ENCODE assay signal across 9 mouse cellular contexts in the genomic region with DNA sequence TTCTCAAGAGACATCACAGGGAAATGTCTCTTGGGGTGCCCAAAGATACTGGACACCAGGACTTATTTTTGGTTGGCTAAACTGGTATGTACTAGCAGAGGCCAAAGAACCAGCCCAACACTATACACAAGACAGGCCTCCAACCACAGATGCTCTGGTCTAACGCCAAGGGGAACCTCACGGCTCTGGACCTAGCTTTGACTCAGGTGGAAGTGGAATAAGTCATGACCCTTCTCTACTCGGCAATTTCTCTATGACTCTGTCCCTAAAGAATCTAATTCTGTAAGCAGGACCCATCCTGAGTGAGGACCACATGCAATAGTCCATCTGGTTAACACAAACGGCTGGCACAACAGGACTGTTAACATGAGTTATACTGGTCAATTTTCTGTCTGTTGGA. TPM values are rescaled to one million over a fixed set of nuclear protein-coding genes. Genes with fewer than 3 reads are reported as not detected.
A peak's percentile ranks its signal among the peaks of the same experiment; 100 is the strongest.
DNase-seq lines count a peak whose midpoint lies in the region; ATAC-seq and TF ChIP-seq lines count a peak whose summit lies in the region.
"Had no signal": no experiment of that assay in that cellular context is flagged by ENCODE, and none has a peak within 500 bp of the region (broad histone marks: within the 10 kb centered on the region; RNA-seq: fewer than 3 reads in every experiment).

No protein-coding gene starts in this region.

- H3ac ChIP-seq in myocyte (ENCODE audit: control insufficient read depth, insufficient read length), result no peak overlapping the region

- no peak for ATAC-seq in kidney, embryonic 15.5 days (replicated peaks; ENCODE audit: low FRiP score)
- no peak for ATAC-seq in intestine, embryonic 15.5 days

- H3K36me3 ChIP-seq in kidney, embryonic 15.5 days, result peaks cover 35% of the 10 kb centered on the region
- H3K36me3 ChIP-seq in embryonic facial prominence, embryonic 10.5 days (replicated peaks), result peaks cover 41% of the 10 kb centered on the region
- H3K36me3 ChIP-seq in intestine, embryonic 15.5 days, result peaks cover 9% of the 10 kb centered on the region
- H3K36me3 ChIP-seq in myocyte (ENCODE audit: control insufficient read depth, insufficient read depth), result peaks cover 33% of the 10 kb centered on the region

- TF ChIP-seq POLR2A in myocyte (IDR thresholded peaks at IDR 0.05; ENCODE audit: insufficient read length, low read depth), result no peak

- H3K9ac ChIP-seq in kidney, embryonic 15.5 days, result no peak overlapping the region
- H3K9ac ChIP-seq in intestine, embryonic 15.5 days, result no peak overlapping the region

- H3K4me2 ChIP-seq in kidney, embryonic 15.5 days, result peak overlapping the region; percentile 88
- peak overlapping the region; percentile 81 for H3K4me2 ChIP-seq in intestine, embryonic 15.5 days (replicated peaks)
- peak overlapping the region; percentile 97 for H3K4me2 ChIP-seq in myocyte (ENCODE audit: low read depth)

- H3K27ac ChIP-seq in kidney, embryonic 15.5 days, result no peak overlapping the region
- no peak overlapping the region for H3K27ac ChIP-seq in embryonic facial prominence, embryonic 10.5 days (replicated peaks)
- H3K27ac ChIP-seq in intestine, embryonic 15.5 days, result no peak overlapping the region

- 62% methylated on average over 4 of the region's 4 CpGs for WGBS in kidney, embryonic 15.5 days
- 79% methylated on average over 4 of the region's 4 CpGs for WGBS in embryonic facial prominence, embryonic 10.5 days
- 65% methylated on average over 4 of the region's 4 CpGs for WGBS in intestine, embryonic 15.5 days

- DNase-seq in kidney, postnatal 36 days, result no peak
- DNase-seq in embryonic facial prominence, embryonic 10.5 days (ENCODE audit: low spot score), result no peak
- no peak for DNase-seq in adrenal gland, postnatal 10 days
- no peak for DNase-seq in frontal cortex, postnatal 14 days (ENCODE audit: low spot score in 2 of 2)
- DNase-seq in gastrocnemius, adult 18-20 months (ENCODE audit: low spot score), result no peak
- DNase-seq: layer of hippocampus, postnatal 36 days had no signal

- peaks cover 68% of the 10 kb centered on the region for H3K79me2 ChIP-seq in myocyte (ENCODE audit: control insufficient read depth, insufficient read depth)

- H3K4me3 ChIP-seq in kidney, embryonic 15.5 days (replicated peaks), result peak overlapping the region; percentile 75
- peak overlapping the region; percentile 98 for H3K4me3 ChIP-seq in embryonic facial prominence, embryonic 10.5 days
- H3K4me3 ChIP-seq in intestine, embryonic 15.5 days (replicated peaks), result peak overlapping the region; percentile 87; the same call in 1 of the 2 replicates
- peak overlapping the region; percentile 95 for H3K4me3 ChIP-seq in myocyte

- H3K27me3 ChIP-seq in kidney, embryonic 15.5 days, result no peaks in the 10 kb centered on the region
- H3K27me3 ChIP-seq in embryonic facial prominence, embryonic 10.5 days (replicated peaks; ENCODE audit: low read depth, poor library complexity, severe bottlenecking), result no peaks in the 10 kb centered on the region
- H3K27me3 ChIP-seq in intestine, embryonic 15.5 days (replicated peaks), result no peaks in the 10 kb centered on the region
- no peaks in the 10 kb centered on the region for H3K27me3 ChIP-seq in myocyte (ENCODE audit: control insufficient read depth, insufficient read depth, insufficient read length)

- H3K4me1 ChIP-seq in kidney, embryonic 15.5 days, result peaks cover 35% of the 10 kb centered on the region
- peaks cover 25% of the 10 kb centered on the region for H3K4me1 ChIP-seq in embryonic facial prominence, embryonic 10.5 days
- H3K4me1 ChIP-seq in intestine, embryonic 15.5 days (replicated peaks), result peaks cover 11% of the 10 kb centered on the region

- H3K9me3 ChIP-seq in kidney, embryonic 15.5 days (replicated peaks), result no peaks in the 10 kb centered on the region
- no peaks in the 10 kb centered on the region for H3K9me3 ChIP-seq in embryonic facial prominence, embryonic 10.5 days
- H3K9me3 ChIP-seq in intestine, embryonic 15.5 days, result no peaks in the 10 kb centered on the region

TF ChIP-seq in myocyte, 11 proteins besides CTCF, POLR2A, EP300 and RAD21:
- no peak for TF ChIP-seq POLR2AphosphoS2 (IDR thresholded peaks at IDR 0.05; ENCODE audit: insufficient read length, low read depth)
- no peak for TF ChIP-seq MYOG (IDR thresholded peaks at IDR 0.05; ENCODE audit: control insufficient read depth in 1 of 3, insufficient read depth in 1 of 3, insufficient read length in 2 of 3, low read depth in 2 of 3)
- no peak for TF ChIP-seq TCF3 (IDR thresholded peaks at IDR 0.05; ENCODE audit: insufficient read length, low read depth)
- TF ChIP-seq CEBPB (IDR thresholded peaks at IDR 0.05; ENCODE audit: insufficient read depth, poor library complexity, severe bottlenecking), result no peak
- no peak for TF ChIP-seq SRF (IDR thresholded peaks at IDR 0.05; ENCODE audit: control insufficient read depth, insufficient read length, low read depth)
- no peak for TF ChIP-seq MAX (IDR thresholded peaks at IDR 0.05; ENCODE audit: low read depth)
- TF ChIP-seq USF1 (IDR thresholded peaks at IDR 0.05; ENCODE audit: low read depth), result no peak
- no peak for TF ChIP-seq REST (IDR thresholded peaks at IDR 0.05; ENCODE audit: insufficient read depth, insufficient read length)
- TF ChIP-seq E2F4 (IDR thresholded peaks at IDR 0.05; ENCODE audit: insufficient read depth), result no peak
- TF ChIP-seq MYOD1 (IDR thresholded peaks at IDR 0.05; ENCODE audit: control insufficient read depth in 1 of 3, insufficient read length in 2 of 3, low read depth in 2 of 3), result no peak
- no peak for TF ChIP-seq TCF12 (IDR thresholded peaks at IDR 0.05; ENCODE audit: insufficient read depth, poor library complexity, severe bottlenecking)

RNA-seq across cellular contexts. Expression of a gene that starts 1.8 kb away (rescaled TPM):
- 560 and 580 TPM in 2 replicates for polyA plus RNA-seq in kidney, embryonic 15.5 days (2015; fragmentation: Nextera tagmentation; extraction: Ambion mirVana)
- polyA plus RNA-seq in embryonic facial prominence, embryonic 10.5 days (2016; fragmentation: Nextera tagmentation; extraction: Ambion mirVana), result 782 and 839 TPM in 2 replicates
- polyA plus RNA-seq in intestine, embryonic 15.5 days (2015; fragmentation: Nextera tagmentation; extraction: Ambion mirVana), result 480 and 508 TPM in 2 replicates
- 521 TPM for polyA plus RNA-seq in myocyte (2012; fragmentation: generic; extraction: Trizol)
- total RNA-seq in adrenal gland, postnatal 10 days (2021), result 100 to 1,000 TPM; 272 to 290 TPM
- 100 to 1,000 TPM; 112 to 113 TPM for total RNA-seq in gastrocnemius, adult 18-20 months (2021)

RNA-seq across cellular contexts. Expression of a gene that starts 1.8 kb away (rescaled TPM):
- polyA plus RNA-seq in kidney, embryonic 15.5 days (2015; fragmentation: Nextera tagmentation; extraction: Ambion mirVana), result 13.4 and 13.9 TPM in 2 replicates
- polyA plus RNA-seq in embryonic facial prominence, embryonic 10.5 days (2016; fragmentation: Nextera tagmentation; extraction: Ambion mirVana), result 13.4 and 14.7 TPM in 2 replicates
- polyA plus RNA-seq in intestine, embryonic 15.5 days (2015; fragmentation: Nextera tagmentation; extraction: Ambion mirVana), result 15.2 and 16.6 TPM in 2 replicates
- polyA plus RNA-seq in myocyte (2012; fragmentation: generic; extraction: Trizol), result 37.8 TPM
- total RNA-seq in adrenal gland, postnatal 10 days (2021), result 10 to 100 TPM; 14.8 to 19.4 TPM
- total RNA-seq in gastrocnemius, adult 18-20 months (2021), result 10 to 100 TPM; 11.5 to 11.6 TPM

RNA-seq across cellular contexts. Expression of a gene that starts 34.6 kb away (rescaled TPM):
- polyA plus RNA-seq in kidney, embryonic 15.5 days (2015; fragmentation: Nextera tagmentation; extraction: Ambion mirVana), result 13.6 and 14.6 TPM in 2 replicates
- polyA plus RNA-seq in embryonic facial prominence, embryonic 10.5 days (2016; fragmentation: Nextera tagmentation; extraction: Ambion mirVana), result 2.3 and 2.5 TPM in 2 replicates
- 34.6 and 36.4 TPM in 2 replicates for polyA plus RNA-seq in intestine, embryonic 15.5 days (2015; fragmentation: Nextera tagmentation; extraction: Ambion mirVana)
- polyA plus RNA-seq in myocyte (2012; fragmentation: generic; extraction: Trizol), result 29.0 TPM
- 100 to 1,000 TPM in 1 of 2 experiments, 10 to 100 TPM in 1; 82.2 to 106 TPM for total RNA-seq in adrenal gland, postnatal 10 days (2021)
- total RNA-seq in gastrocnemius, adult 18-20 months (2021), result 10 to 100 TPM; 42.9 to 67.0 TPM
